Mouse (Mus musculus) lung, embryonic 16.5 days (tissue): ENCODE results near the gene Bmp4. TPM values are rescaled to one million over a fixed set of nuclear protein-coding genes. Genes with fewer than 3 reads are reported as not detected.

Experiments
- ATAC-seq: fragments of 200-750 bp; cut with Nextera tagmentation; 2 replicates; pipeline ENCODE4 v1.8.0; 2017; ENCODE audit warnings: low read depth, mild to moderate bottlenecking, moderate library complexity
- H3K27ac ChIP-seq: fragments of 300-500 bp; sonication (generic); 2 replicates; pipeline ENCODE4 v1.5.1; 2014; ENCODE audit warnings: mild to moderate bottlenecking, control low read depth, low read length
- H3K27me3 ChIP-seq: fragments of 300-500 bp; sonication (generic); 2 replicates; pipeline ENCODE4 v1.6.1; 2014; ENCODE audit warnings: low read depth, low read length, mixed read lengths; ENCODE audit not compliant: control insufficient read depth, insufficient read depth
- H3K36me3 ChIP-seq: fragments of 300-500 bp; sonication (generic); 2 replicates; pipeline ENCODE4 v1.6.1; 2014; ENCODE audit warnings: low read length; ENCODE audit not compliant: control insufficient read depth, insufficient read depth
- H3K4me1 ChIP-seq: fragments of 300-500 bp; sonication (generic); replicated peaks from 2 replicates; pipeline ENCODE4 v1.6.1; 2014; ENCODE audit warnings: low read length, mixed read lengths; ENCODE audit not compliant: control insufficient read depth, insufficient read depth
- H3K4me2 ChIP-seq: fragments of 300-500 bp; sonication (generic); 2 replicates; pipeline ENCODE4 v1.6.1; 2014; ENCODE audit warnings: low read depth, low read length, control low read depth
- H3K4me3 ChIP-seq: fragments of 300-500 bp; sonication (generic); 2 replicates; pipeline ENCODE4 v1.5.1; 2014; ENCODE audit warnings: mild to moderate bottlenecking, low read length, control low read depth
- H3K9ac ChIP-seq: fragments of 300-500 bp; sonication (generic); 2 replicates; pipeline ENCODE4 v1.6.1; 2014; ENCODE audit warnings: low read length, control low read depth
- H3K9me3 ChIP-seq: fragments of 300-500 bp; sonication (generic); 2 replicates; pipeline ENCODE4 v1.6.1; 2016; ENCODE audit warnings: low read length; ENCODE audit not compliant: control insufficient read depth
- WGBS: fragments of 180-500 bp; shearing (Covaris S2); extraction: QIAGEN DNeasy Blood & Tissue Kit; methylation state at CpG from one replicate; pipeline ENCODE4 v1.1.7; 2014; 5-methylcytosine and 5-hydroxymethylcytosine counted together
- polyA plus RNA-seq: library from polyadenylated mRNA; unstranded; fragments of >200 nt; fragmentation: Nextera tagmentation; extraction: Ambion mirVana; gene quantifications from 2 replicates; pipeline ENCODE4 v1.2.1, GENCODE M21; 2015

The Bmp4 gene
- polyA plus RNA-seq, 1 experiment from 2014 or later = 79.0 TPM

DNA sequence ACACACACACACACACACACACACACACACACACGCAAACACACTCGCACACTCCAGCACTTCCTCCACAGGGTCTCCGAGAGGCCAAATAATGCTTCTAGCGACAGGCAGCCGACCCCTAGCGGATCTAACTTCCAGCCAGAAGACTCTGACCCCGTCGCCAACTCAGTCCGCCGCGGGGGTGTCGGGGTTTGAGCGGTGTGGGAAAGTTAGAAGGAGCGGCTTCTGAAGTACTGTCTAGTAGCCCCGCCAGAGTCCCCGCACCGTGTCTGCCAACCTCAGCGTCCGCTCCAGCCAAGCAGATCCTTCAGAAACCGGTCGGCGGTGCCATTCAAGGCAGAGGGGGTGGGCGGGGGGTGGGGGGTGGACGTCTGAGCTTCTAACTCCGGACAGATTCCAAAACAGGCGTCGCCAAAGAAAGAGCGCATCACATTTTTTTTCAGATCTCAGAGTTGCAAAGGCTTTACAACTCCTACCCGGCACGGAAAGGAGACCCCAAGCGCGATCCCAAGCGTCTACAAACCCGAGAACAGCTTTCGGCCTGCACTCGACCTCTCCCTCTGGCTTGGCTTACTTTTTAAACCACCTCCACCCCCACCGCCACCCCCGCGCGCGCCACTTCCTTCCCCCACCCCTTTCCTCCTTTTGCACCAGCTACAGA, 2.5 kb downstream of the Bmp4 start:
- peak overlapping the region; percentile 89 for H3K4me2 ChIP-seq
- peak overlapping the region; percentile 97 for H3K27ac ChIP-seq
- peak overlapping the region; percentile 61 for H3K4me3 ChIP-seq
- H3K4me1 ChIP-seq = peaks cover 5% of the 10 kb centered on the region; the same call in 1 of the 2 replicates
- peak overlapping the region; percentile 65 for H3K9ac ChIP-seq
- H3K27me3 ChIP-seq = peaks cover 2% of the 10 kb centered on the region; the same call in 1 of the 2 replicates
- H3K36me3 ChIP-seq = peaks cover 5% of the 10 kb centered on the region; the same call in 1 of the 2 replicates
- WGBS = under 1% methylated on average over 41 of the region's 41 CpGs
- no peaks in the 10 kb centered on the region for H3K9me3 ChIP-seq
- peak; percentile 27 for ATAC-seq

DNA sequence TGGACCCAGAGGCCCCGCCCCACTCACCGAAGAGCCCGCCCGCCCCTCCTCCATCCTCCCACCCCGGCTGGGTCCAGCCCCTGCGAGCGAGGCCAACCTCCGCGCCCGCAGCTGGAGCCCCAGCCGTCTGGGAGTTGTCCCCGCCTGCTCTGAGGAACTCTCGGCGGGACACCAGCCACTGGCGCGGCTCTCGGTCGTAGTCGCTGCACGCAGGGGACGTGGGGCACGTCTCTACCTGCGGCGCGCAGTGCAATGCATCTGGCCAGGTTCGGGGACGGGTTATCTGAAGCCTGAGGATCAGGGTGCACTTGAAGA, 3.2 kb downstream of the Bmp4 start:
- Histone ChIP-seq H3K27ac (peak overlapping the region; percentile 97), H3K36me3 (peaks cover 7% of the 10 kb centered on the region; the same call in 1 of the 2 replicates), H3K4me3 (peak overlapping the region; percentile 61), H3K27me3 (peaks cover 2% of the 10 kb centered on the region; the same call in 1 of the 2 replicates), H3K9me3 (no peaks in the 10 kb centered on the region), H3K9ac (peak overlapping the region; percentile 65), H3K4me1 (peaks cover 5% of the 10 kb centered on the region; the same call in 1 of the 2 replicates), H3K4me2 (peak overlapping the region; percentile 89)
- under 1% methylated on average over 25 of the region's 27 CpGs for WGBS
- ATAC-seq = peak; percentile 86

DNA sequence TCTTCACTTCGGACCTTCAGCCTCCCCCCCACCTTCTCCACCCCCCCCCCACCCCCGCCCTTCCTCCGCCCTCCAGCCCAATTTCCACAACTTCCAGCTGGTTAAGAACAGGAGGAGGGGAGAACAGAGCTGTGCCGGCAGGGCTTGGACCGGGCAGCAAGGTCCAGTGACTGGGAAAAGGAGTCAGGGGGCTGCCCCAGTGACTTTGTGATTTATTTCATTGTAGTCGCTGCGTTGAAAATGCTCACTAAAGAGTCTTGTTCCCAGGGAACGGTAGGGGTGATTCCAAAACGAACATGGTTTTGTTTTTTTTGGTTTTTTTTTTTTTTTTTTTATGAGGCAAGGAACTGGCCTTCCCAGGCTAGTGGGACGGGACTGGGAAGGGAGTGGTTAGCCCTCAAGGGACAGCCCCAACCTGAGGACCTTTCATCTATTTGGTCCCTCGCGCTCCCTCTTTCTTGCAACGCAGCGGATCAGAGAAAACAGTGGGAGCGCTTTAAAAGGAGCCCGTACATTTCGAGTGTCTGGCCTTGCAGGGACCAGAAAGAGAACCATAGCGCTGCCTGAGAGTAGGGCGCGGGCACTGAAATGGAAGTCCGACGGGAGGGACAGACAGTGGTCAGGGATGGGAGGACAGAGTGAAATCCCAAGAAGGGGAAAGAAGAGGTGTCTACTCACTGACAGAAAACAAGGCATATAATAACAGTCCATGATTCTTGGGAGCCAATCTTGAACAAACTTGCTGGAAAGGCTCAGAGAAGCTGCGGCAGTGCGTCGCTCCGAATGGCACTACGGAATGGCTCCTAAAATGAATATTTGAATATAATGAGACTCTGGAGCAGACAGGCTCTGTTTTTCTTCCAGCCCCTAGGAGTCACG, 3.8 kb downstream of the Bmp4 start:
- Histone ChIP-seq H3K4me3 (peak overlapping the region; percentile 61), H3K4me1 (peaks cover 6% of the 10 kb centered on the region; the same call in 1 of the 2 replicates), H3K4me2 (peak overlapping the region; percentile 89), H3K27ac (peak overlapping the region; percentile 84), H3K9ac (peak overlapping the region; percentile 65), H3K36me3 (peaks cover 10% of the 10 kb centered on the region; the same call in 1 of the 2 replicates), H3K9me3 (no peaks in the 10 kb centered on the region), H3K27me3 (peaks cover 2% of the 10 kb centered on the region; the same call in 1 of the 2 replicates)
- WGBS = under 1% methylated on average over 28 of the region's 28 CpGs
- peak; percentile 0; the same call in 1 of the 2 replicates for ATAC-seq

DNA sequence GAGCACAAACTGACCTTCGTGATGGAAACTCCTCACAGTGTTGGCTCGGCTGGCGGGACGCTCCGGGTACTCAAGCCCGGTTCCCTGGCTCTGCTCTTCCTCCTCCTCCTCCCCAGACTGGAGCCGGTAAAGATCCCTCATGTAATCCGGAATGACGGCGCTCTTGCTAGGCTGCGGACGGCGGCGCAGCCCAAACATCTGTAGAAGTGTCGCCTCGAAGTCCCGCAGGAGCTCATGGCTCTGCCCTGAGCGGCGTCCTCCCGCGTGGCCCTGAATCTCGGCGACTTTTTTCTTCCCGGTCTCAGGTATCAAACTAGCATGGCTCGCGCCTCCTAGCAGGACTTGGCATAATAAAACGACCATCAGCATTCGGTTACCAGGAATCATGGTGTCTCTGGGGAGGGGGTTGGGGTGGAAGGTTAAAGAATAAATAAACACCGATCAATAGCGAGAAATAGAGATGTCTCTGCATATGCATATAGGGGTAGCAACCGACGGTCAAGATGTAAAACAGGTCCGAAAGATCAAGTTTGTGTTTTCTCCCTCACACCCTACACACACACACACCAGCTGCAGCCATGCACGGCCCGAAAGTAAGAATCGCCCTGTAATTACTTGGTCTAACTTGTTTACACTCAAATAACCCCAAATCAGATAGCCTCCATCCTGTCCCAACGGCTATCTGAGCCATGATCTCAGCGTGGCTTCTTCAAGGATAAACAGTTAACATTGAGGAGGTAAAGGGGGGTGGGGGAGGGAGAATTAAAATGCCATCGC, 4.6 kb downstream of the Bmp4 start:
- Histone ChIP-seq H3K36me3 (peaks cover 10% of the 10 kb centered on the region; the same call in 1 of the 2 replicates), H3K9me3 (no peaks in the 10 kb centered on the region), H3K4me3 (peak overlapping the region; percentile 61), H3K27ac (peak overlapping the region; percentile 84), H3K9ac (peak overlapping the region; percentile 65), H3K27me3 (peaks cover 2% of the 10 kb centered on the region; the same call in 1 of the 2 replicates), H3K4me1 (peaks cover 13% of the 10 kb centered on the region), H3K4me2 (peak overlapping the region; percentile 89)
- whole genome bisulfite sequencing = under 1% methylated on average over 39 of the region's 39 CpGs
- ATAC-seq = no peak

DNA sequence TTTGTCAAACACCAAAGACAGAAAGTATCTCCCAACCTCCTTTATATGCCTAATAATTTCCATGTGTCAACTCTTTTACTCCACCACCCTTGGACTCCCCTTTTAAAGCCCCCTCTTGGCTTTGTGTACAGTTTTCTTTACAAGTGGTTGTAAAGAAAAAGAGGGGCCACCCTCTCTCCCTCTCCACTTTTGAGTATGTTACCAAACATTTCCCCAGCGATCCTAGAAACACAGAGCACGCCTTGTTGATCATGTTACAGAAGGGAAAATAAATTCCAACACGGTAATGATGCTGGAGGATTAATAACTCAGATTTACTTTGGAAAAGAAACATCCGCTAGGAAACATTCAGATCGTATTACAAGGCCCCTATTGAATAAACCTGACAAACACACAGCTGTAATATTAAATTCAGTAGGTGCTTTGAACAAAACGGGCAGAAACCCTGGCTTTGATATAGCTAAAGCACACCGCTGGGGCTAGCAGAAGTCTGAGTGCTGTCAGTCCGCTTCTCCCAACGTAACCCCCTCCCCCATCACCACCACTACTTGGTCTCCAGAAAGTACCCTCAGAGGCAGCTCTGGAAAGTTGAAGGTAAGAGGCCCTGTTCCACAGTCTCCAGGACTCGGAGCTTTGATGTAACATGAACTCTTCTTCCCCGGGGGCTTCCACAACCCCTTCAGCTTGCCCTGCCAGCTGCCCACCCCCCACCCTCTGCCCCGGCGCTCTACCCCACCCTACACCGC, 5.3 kb downstream of the Bmp4 start:
- Histone ChIP-seq H3K9ac (peak overlapping the region; percentile 65), H3K36me3 (peaks cover 10% of the 10 kb centered on the region; the same call in 1 of the 2 replicates), H3K4me1 (peaks cover 21% of the 10 kb centered on the region), H3K4me3 (peak overlapping the region; percentile 61), H3K9me3 (no peaks in the 10 kb centered on the region), H3K27ac (peak overlapping the region; percentile 62), H3K4me2 (peak overlapping the region; percentile 89), H3K27me3 (peaks cover 2% of the 10 kb centered on the region; the same call in 1 of the 2 replicates)
- ATAC-seq = no peak
- 9% methylated on average over 14 of the region's 14 CpGs for WGBS

DNA sequence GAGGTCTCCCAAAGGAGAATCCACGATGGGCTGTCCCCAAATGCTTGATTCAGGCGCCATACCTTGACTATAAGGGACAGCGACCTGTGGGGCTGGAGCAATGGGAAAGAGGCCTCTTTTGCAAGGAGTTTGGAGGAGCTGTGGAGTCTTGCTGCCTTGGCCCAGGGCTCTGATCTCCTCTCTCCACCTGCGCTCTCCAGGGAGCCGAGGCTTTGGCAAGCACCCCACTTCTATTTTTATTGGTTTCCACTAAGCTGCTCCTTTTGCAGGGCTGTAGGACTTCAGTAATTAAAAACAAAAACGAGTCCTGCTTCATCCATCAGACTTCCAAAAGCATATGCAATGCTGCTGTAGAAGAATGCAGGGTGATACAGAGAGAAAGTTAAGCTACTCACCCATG, 9.0 kb downstream of the Bmp4 start:
- Histone ChIP-seq H3K27me3 (no peaks in the 10 kb centered on the region), H3K9ac (no peak overlapping the region), H3K4me2 (no peak overlapping the region), H3K4me1 (peaks cover 24% of the 10 kb centered on the region), H3K4me3 (no peak overlapping the region), H3K27ac (no peak overlapping the region), H3K36me3 (peaks cover 10% of the 10 kb centered on the region; the same call in 1 of the 2 replicates), H3K9me3 (no peaks in the 10 kb centered on the region)
- 55% methylated on average over 6 of the region's 6 CpGs for WGBS
- ATAC-seq = no peak

DNA sequence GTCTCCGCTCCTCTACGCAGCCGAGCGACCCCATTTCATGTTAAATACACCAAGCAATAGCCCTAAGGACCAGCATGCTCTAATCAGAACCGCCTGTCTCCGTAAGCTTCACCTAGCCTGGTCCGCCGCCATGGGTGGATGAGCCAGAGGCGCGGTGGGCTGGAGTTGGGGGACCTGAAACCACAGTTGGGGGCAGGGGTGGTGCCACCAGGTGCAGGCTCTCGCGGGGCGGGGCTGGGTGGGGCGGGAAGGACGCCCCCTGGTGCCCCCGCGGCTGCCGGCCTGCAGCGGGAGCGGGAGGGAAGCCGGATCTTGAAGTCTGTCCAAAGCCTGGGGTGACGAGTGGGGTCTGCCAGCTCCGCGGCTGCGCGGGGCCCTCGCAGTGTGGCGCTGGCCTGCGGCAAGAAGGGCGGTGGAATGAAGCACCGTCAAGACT, 10.2 kb downstream of the Bmp4 start:
- no peaks in the 10 kb centered on the region for H3K9me3 ChIP-seq
- H3K4me2 ChIP-seq = peak overlapping the region; percentile 47
- peaks cover 25% of the 10 kb centered on the region for H3K4me1 ChIP-seq
- H3K36me3 ChIP-seq = peaks cover 10% of the 10 kb centered on the region; the same call in 1 of the 2 replicates
- peak overlapping the region; percentile 11; the same call in 1 of the 2 replicates for H3K9ac ChIP-seq
- H3K4me3 ChIP-seq = peak overlapping the region; percentile 7
- no peaks in the 10 kb centered on the region for H3K27me3 ChIP-seq
- peak; percentile 74 for ATAC-seq
- H3K27ac ChIP-seq = peak overlapping the region; percentile 18
- WGBS = 15% methylated on average over 30 of the region's 31 CpGs

DNA sequence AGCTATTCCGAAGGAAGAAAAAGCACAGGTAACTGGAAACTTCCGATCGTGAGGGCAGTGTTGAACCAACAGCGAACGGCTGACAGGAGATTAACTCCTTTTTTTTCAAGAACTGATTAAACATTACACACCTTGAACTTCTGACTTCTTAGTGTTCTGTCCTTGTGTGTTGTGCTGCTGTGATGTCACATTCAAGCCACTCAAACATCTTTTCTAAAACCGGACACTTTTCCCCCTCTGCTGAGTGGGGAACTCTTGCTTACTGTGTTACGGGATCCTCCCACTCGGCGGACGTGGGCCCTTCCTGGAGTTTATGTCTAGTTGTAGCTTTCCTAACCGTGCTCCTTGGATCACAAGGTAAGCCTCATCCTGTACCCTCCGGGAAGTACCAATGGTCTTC, 11.2 kb downstream of the Bmp4 start, which contains the start of gene Gm15217:
Gene Gm15217 (plus strand): TSS at position 130 of the 400 bp plus-strand sequence.
- H3K4me2 ChIP-seq = peak within 1 kb of the TSS; percentile 47
- WGBS = 63% methylated on average over 12 of the region's 12 CpGs
- H3K36me3 ChIP-seq = peaks cover 10% of the 10 kb centered on the region; the same call in 1 of the 2 replicates
- H3K9me3 ChIP-seq = no peaks in the 10 kb centered on the region
- peak within 1 kb of the TSS; percentile 18 for H3K27ac ChIP-seq
- H3K4me3 ChIP-seq = peak within 1 kb of the TSS; percentile 7
- peak within 1 kb of the TSS; percentile 11; the same call in 1 of the 2 replicates for H3K9ac ChIP-seq
- H3K4me1 ChIP-seq = peaks cover 22% of the 10 kb centered on the region
- ATAC-seq = no peak
- H3K27me3 ChIP-seq = no peaks in the 10 kb centered on the region
